Mouse (Mus musculus) layer of hippocampus, postnatal 25 days (tissue): ENCODE results near the gene Lrig3. TPM values are rescaled to one million over a fixed set of nuclear protein-coding genes. Genes with fewer than 3 reads are reported as not detected.

Source experiments
- DNase-seq, 2 experiments: peaks; one replicate each; pipeline ENCODE4 v3.0.0; 2022; ENCODE audit warnings: mixed read lengths in 2 of 2, low spot score in 1 of 2; ENCODE audit errors: extremely low spot score in 1 of 2
- microRNA-seq, 2 experiments: library from miRNA; unstranded; fragments of <30 nt; microRNA quantifications; one replicate each; pipeline ENCODE4 v1.2.0; 2021
- total RNA-seq, 2 experiments: library from RNA; stranded (reverse); gene quantifications; 2 replicates each; pipeline ENCODE4 v1.2.3; 2021

Gene Lrig3
- total RNA-seq, 2 experiments from 2014 or later = 3.3 to 3.5 TPM

- no peak for DNase-seq
Measured at GRCm38 (mm10) chr10:125996989-125997388, 31.0 kb downstream of the Lrig3 start.

- no peak for DNase-seq
Measured at GRCm38 (mm10) chr10:125999561-125999960, 33.6 kb downstream of the Lrig3 start.

GRCm38 (mm10) chr10:126000861-126001390 is 35.0 kb downstream of the Lrig3 start:
- no peak for DNase-seq

- DNase-seq = no peak
Measured at GRCm38 (mm10) chr10:126002081-126002755, 36.2 kb downstream of the Lrig3 start.

- no peak for DNase-seq
Measured at GRCm38 (mm10) chr10:126002818-126003506, 37.0 kb downstream of the Lrig3 start.

- no peak for DNase-seq
Measured at GRCm38 (mm10) chr10:126003857-126004256, 37.9 kb downstream of the Lrig3 start.

GRCm38 (mm10) chr10:126013667-126014066 is 47.7 kb downstream of the Lrig3 start:
- no peak for DNase-seq

GRCm38 (mm10) chr10:126014673-126015072 is 48.7 kb downstream of the Lrig3 start:
- no peak for DNase-seq

- DNase-seq = no peak
Measured at GRCm38 (mm10) chr10:126015644-126016043, 49.7 kb downstream of the Lrig3 start.

- no peak for DNase-seq
Measured at GRCm38 (mm10) chr10:126019350-126019991, 53.5 kb downstream of the Lrig3 start.

GRCm38 (mm10) chr10:126028574-126029440 is 62.8 kb downstream of the Lrig3 start:
- DNase-seq = no peak

- no peak for DNase-seq
Measured at GRCm38 (mm10) chr10:126029441-126030114, 63.6 kb downstream of the Lrig3 start.

- DNase-seq = no peak
Measured at GRCm38 (mm10) chr10:126056881-126057280, 90.9 kb downstream of the Lrig3 start.

- no peak for DNase-seq
Measured at GRCm38 (mm10) chr10:126062812-126063211, 96.8 kb downstream of the Lrig3 start.

Small RNAs within 50 kb of the gene (microRNA-seq; reads per million reads assigned to microRNA genes)
- 0 reads per million in 2 experiments for gene Gm22183
